Mouse (Mus musculus): Measurements from ENCODE around the gene Spcs1.

Gene Spcs1

DNA sequence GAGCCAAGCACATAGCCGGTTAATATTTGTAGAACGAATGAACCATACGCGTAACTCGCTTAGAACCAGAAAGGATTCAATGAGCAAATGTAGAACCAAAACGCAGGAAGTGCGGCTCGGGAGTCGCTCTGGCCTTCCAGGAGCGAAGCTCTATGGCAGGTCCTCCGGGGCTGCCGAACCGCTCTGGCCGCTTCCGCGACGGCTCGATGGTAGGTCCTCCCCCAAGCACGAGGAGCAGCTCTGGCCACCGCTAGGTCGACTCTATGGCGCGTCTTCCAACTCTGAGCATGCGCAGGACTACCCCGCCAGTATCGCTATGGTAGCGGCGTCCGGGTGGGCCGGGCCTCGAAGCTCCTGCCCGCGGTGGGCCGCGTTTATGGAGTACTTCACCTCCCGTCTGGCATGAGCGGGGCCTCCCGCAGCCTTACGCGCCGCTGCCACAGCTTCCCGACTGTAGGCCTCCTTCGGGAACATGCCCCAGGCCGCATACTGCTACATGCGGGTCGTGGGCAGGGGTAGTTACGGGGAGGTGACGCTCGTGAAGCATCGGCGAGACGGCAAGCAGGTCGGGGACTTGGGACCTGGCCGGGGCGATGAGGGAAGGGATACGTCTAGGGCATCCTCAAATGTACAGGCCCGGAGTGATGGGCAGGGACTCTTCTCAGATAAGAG is 50.2 kb downstream of the Spcs1 start, which contains the start of gene Nek4:
Gene Nek4, plus strand, starts transcription at position 224 of the 672 bp plus-strand sequence.
- DNase-seq (ENCODE audit: low read depth, low spot score), result peak; percentile 90

DNA sequence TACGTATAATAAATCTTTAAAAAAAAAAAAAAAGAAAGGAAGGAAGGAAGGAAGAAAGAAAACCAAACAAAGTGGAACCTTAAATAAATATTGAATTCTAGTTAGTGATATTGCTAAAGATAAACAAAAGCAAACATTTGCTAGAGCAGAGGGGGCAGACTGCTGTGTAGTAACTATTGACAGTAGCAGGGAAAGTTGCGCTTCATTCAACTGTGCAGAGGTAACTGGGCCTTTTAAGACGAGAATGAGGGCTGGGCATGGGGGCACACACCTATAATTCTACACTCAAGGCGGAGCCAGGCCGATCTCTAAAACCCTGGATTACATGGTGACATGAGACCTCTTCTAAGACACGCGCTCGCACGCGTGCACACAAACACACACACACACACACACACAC is 51.5 kb downstream of the Spcs1 start:
- DNase-seq (ENCODE audit: low read depth, low spot score), result no peak
